Mouse (Mus musculus) MEL (cell line): Measurements from ENCODE around the gene Mcu. TPM values are rescaled to one million over a fixed set of nuclear protein-coding genes. Genes with fewer than 3 reads are reported as not detected.

Experiments used
- DNase-seq: peaks from one replicate; pipeline ENCODE4 v3.0.0; 2011; ENCODE audit warnings: low read depth, low spot score
- H3K27ac ChIP-seq: 2 replicates; pipeline ENCODE4 v1.5.1; 2012; ENCODE audit warnings: low read depth, mild to moderate bottlenecking, control low read depth, low read length, moderate library complexity; ENCODE audit not compliant: control insufficient read depth
- H3K27me3 ChIP-seq, 2 experiments: fragments of 150-350 bp in 1 of 2; sonication (generic) in 1 of 2; 2 replicates each; pipeline ENCODE4 v1.6.1; 2012; ENCODE audit warnings: low read length in 2 of 2, mild to moderate bottlenecking in 2 of 2, improper control_type of control experiment in 1 of 2, moderate library complexity in 1 of 2; ENCODE audit not compliant: insufficient read depth in 2 of 2, control insufficient read depth in 1 of 2
- H3K36me3 ChIP-seq, 2 experiments: 2 replicates each; pipeline ENCODE4 v1.6.1; 2012 to 2014; ENCODE audit warnings: low read length in 2 of 2, improper control_type of control experiment in 1 of 2, inconsistent platforms in 1 of 2, mild to moderate bottlenecking in 1 of 2; ENCODE audit not compliant: insufficient read depth in 2 of 2, control insufficient read depth in 1 of 2
- H3K4me1 ChIP-seq, 2 experiments: fragments of 150-350 bp in 1 of 2; sonication (generic) in 1 of 2; 2 replicates each; pipeline ENCODE4 v1.6.1; 2012; ENCODE audit warnings: low read length in 2 of 2, improper control_type of control experiment in 1 of 2, mild to moderate bottlenecking in 1 of 2; ENCODE audit not compliant: insufficient read depth in 2 of 2, control insufficient read depth in 1 of 2
- H3K4me3 ChIP-seq, 2 experiments: fragments of 150-350 bp in 1 of 2; sonication (generic) in 1 of 2; 2 replicates each; pipeline ENCODE4 v1.5.1; 2012; ENCODE audit warnings: low read depth in 2 of 2, low read length in 2 of 2, mild to moderate bottlenecking in 2 of 2, moderate library complexity in 2 of 2, control low read depth in 1 of 2, improper control_type of control experiment in 1 of 2; ENCODE audit not compliant: control insufficient read depth in 1 of 2, insufficient read depth in 1 of 2
- H3K79me2 ChIP-seq: 2 replicates; pipeline ENCODE4 v1.6.1; 2012; ENCODE audit warnings: mild to moderate bottlenecking, low read length, moderate library complexity; ENCODE audit not compliant: control insufficient read depth, poor library complexity, insufficient read depth
- H3K9ac ChIP-seq: 2 replicates; pipeline ENCODE4 v1.6.1; 2012; ENCODE audit warnings: low read depth, mild to moderate bottlenecking, control low read depth, low read length, moderate library complexity; ENCODE audit not compliant: control insufficient read depth, poor library complexity, severe bottlenecking
- H3K9me3 ChIP-seq: fragments of 150-350 bp; sonication (generic); replicated peaks from 2 replicates; pipeline ENCODE4 v1.6.1; 2012; ENCODE audit warnings: mild to moderate bottlenecking, low read length, improper control_type of control experiment, moderate library complexity; ENCODE audit not compliant: insufficient read depth
- BHLHE40 ChIP-seq: IDR thresholded peaks from 2 replicates; pipeline ENCODE4 v1.6.1; 2012; ENCODE audit warnings: low read depth, mild to moderate bottlenecking, inconsistent platforms, low read length, improper control_type of control experiment, borderline replicate concordance
- CHD2 ChIP-seq: IDR thresholded peaks from 2 replicates; pipeline ENCODE4 v1.6.1; 2011; ENCODE audit warnings: low read length, improper control_type of control experiment
- CTCF ChIP-seq, 3 experiments: IDR thresholded peaks in 2 of 3; conservative IDR thresholded peaks in 1 of 3; 2 replicates each; pipeline ENCODE4 v1.5.1; 2011 to 2012; ENCODE audit warnings: low read length in 3 of 3, low read depth in 2 of 3, mild to moderate bottlenecking in 2 of 3, improper control_type of control experiment in 1 of 3, inconsistent platforms in 1 of 3, mixed read lengths in 1 of 3, moderate library complexity in 1 of 3; ENCODE audit not compliant: control insufficient read depth in 1 of 3, insufficient read depth in 1 of 3, poor library complexity in 1 of 3, severe bottlenecking in 1 of 3
- GABPA ChIP-seq: IDR thresholded peaks from 2 replicates; pipeline ENCODE4 v1.6.1; 2012; ENCODE audit warnings: low read depth, mild to moderate bottlenecking, inconsistent platforms, low read length, improper control_type of control experiment, moderate library complexity
- HCFC1 ChIP-seq: IDR thresholded peaks from 2 replicates; pipeline ENCODE4 v1.6.1; 2012; ENCODE audit warnings: low read depth, mild to moderate bottlenecking, inconsistent platforms, low read length, improper control_type of control experiment, moderate library complexity
- MAFK ChIP-seq: IDR thresholded peaks from 2 replicates; pipeline ENCODE4 v1.6.1; 2011; ENCODE audit warnings: low read depth, mild to moderate bottlenecking, low read length, improper control_type of control experiment, borderline replicate concordance
- MEF2A ChIP-seq: IDR thresholded peaks from 2 replicates; pipeline ENCODE4 v1.6.1; 2014; ENCODE audit warnings: low read depth, mild to moderate bottlenecking, inconsistent platforms, low read length, improper control_type of control experiment; ENCODE audit not compliant: poor library complexity, insufficient replicate concordance, severe bottlenecking; ENCODE audit errors: extremely low read depth
- MXI1 ChIP-seq: IDR thresholded peaks from 2 replicates; pipeline ENCODE4 v1.6.1; 2011; ENCODE audit warnings: mild to moderate bottlenecking, low read depth, low read length, improper control_type of control experiment
- MYB ChIP-seq: IDR thresholded peaks from 2 replicates; pipeline ENCODE4 v1.6.1; 2011; ENCODE audit warnings: mild to moderate bottlenecking, low read depth, low read length, improper control_type of control experiment
- POLR2A ChIP-seq, 2 experiments: IDR thresholded peaks; 2 replicates each; pipeline ENCODE4 v1.6.1; 2011 to 2012; ENCODE audit warnings: low read length in 2 of 2, mild to moderate bottlenecking in 2 of 2, control low read depth in 1 of 2, improper control_type of control experiment in 1 of 2, low read depth in 1 of 2, moderate library complexity in 1 of 2; ENCODE audit not compliant: control insufficient read depth in 1 of 2, insufficient read depth in 1 of 2, poor library complexity in 1 of 2
- POLR2AphosphoS2 ChIP-seq: IDR thresholded peaks from 2 replicates; pipeline ENCODE4 v1.6.1; 2011; ENCODE audit warnings: low read length, improper control_type of control experiment
- POLR2AphosphoS5 ChIP-seq: IDR thresholded peaks from 2 replicates; pipeline ENCODE4 v1.6.1; 2012; ENCODE audit warnings: low read depth, borderline replicate concordance, mild to moderate bottlenecking, inconsistent platforms, low read length, moderate library complexity, mixed read lengths
- SIN3A ChIP-seq: IDR thresholded peaks from 2 replicates; pipeline ENCODE4 v1.6.1; 2012; ENCODE audit warnings: low read length, improper control_type of control experiment, inconsistent platforms
- TAL1 ChIP-seq: IDR thresholded peaks from 2 replicates; pipeline ENCODE4 v1.6.1; 2012; ENCODE audit warnings: mild to moderate bottlenecking, inconsistent platforms, low read length, moderate library complexity, mixed read lengths
- TBP ChIP-seq: IDR thresholded peaks from 2 replicates; pipeline ENCODE4 v1.8.0; 2011; ENCODE audit warnings: low read depth, low read length, improper control_type of control experiment
- TCF12 ChIP-seq: IDR thresholded peaks from 2 replicates; pipeline ENCODE4 v1.6.1; 2014; ENCODE audit warnings: low read depth, mild to moderate bottlenecking, inconsistent platforms, low read length, improper control_type of control experiment, moderate library complexity
- USF1 ChIP-seq: IDR thresholded peaks from 2 replicates; pipeline ENCODE4 v1.6.1; 2014; ENCODE audit warnings: low read depth, mild to moderate bottlenecking, inconsistent platforms, low read length, improper control_type of control experiment, moderate library complexity
- USF2 ChIP-seq, 2 experiments: IDR thresholded peaks; 2 replicates each; pipeline ENCODE4 v1.6.1; 2011 to 2012; ENCODE audit warnings: improper control_type of control experiment in 2 of 2, low read length in 2 of 2, borderline replicate concordance in 1 of 2, inconsistent platforms in 1 of 2, low read depth in 1 of 2, mild to moderate bottlenecking in 1 of 2; ENCODE audit not compliant: insufficient read depth in 1 of 2
- ZKSCAN1 ChIP-seq: IDR thresholded peaks from 2 replicates; pipeline ENCODE4 v1.6.1; 2012; ENCODE audit warnings: low read depth, mild to moderate bottlenecking, inconsistent platforms, low read length, improper control_type of control experiment, moderate library complexity
- ZNF384 ChIP-seq: IDR thresholded peaks from 2 replicates; pipeline ENCODE4 v1.6.1; 2012; ENCODE audit warnings: low read depth, mild to moderate bottlenecking, inconsistent platforms, low read length, improper control_type of control experiment
- polyA plus RNA-seq, 2 experiments: library from polyadenylated mRNA; stranded (reverse) in 1 of 2; unstranded in 1 of 2; fragments of >175 nt in 1 of 2; fragments of >200 nt in 1 of 2; gene quantifications; 2 replicates each; pipeline versions ENCODE4 v1.2.1 to v1.2.4; 2012; ENCODE audit warnings: low replicate concordance in 2 of 2, low read depth in 1 of 2; ENCODE audit not compliant: insufficient read length in 2 of 2, insufficient read depth in 1 of 2, missing spikeins in 1 of 2
- total RNA-seq: library from RNA; depleted of rRNA; stranded (reverse); fragments of 300-350 nt; gene quantifications from 2 replicates; pipeline ENCODE4 v1.2.3, GENCODE M21; 2012

Gene Mcu
- total and polyA plus RNA-seq, 3 experiments: 7.7 to 9.4 TPM; not detected in 1

- Histone ChIP-seq H3K79me2 (no peaks in the 10 kb centered on the region), H3K36me3 (no peaks in the 10 kb centered on the region), H3K27ac (no peak overlapping the region), H3K9ac (no peak overlapping the region), H3K9me3 (no peaks in the 10 kb centered on the region), H3K4me1 (no peaks in the 10 kb centered on the region), H3K4me3 (no peak overlapping the region), H3K27me3 (no peaks in the 10 kb centered on the region)
- no peak for DNase-seq
- TF ChIP-seq TCF12 (no peak), SIN3A (no peak), GABPA (no peak), CTCF (IDR thresholded peaks at IDR 0.05 in 2 of 3, conservative IDR thresholded peaks at IDR 0.05 in 1 of 3; ENCODE audit: control insufficient read depth in 1 of 3, insufficient read depth in 1 of 3, low read depth in 2 of 3, low read length in 3 of 3, poor library complexity in 1 of 3, severe bottlenecking in 1 of 3) (no peak), MYB (no peak), USF2 (IDR thresholded peaks at IDR 0.05; ENCODE audit: borderline replicate concordance in 1 of 2, insufficient read depth in 1 of 2, low read depth in 1 of 2, low read length in 2 of 2) (no peak), TAL1 (no peak), POLR2AphosphoS2 (no peak), ZKSCAN1 (no peak), POLR2AphosphoS5 (no peak)
- TF ChIP-seq, all 39 proteins: peak for 0
Observed at GRCm38 (mm10) chr10:59523826-59524331, 92.6 kb downstream of the Mcu start.

GRCm38 (mm10) chr10:59520701-59521100, 95.8 kb downstream of the Mcu start:
- Histone ChIP-seq H3K27ac (no peak overlapping the region), H3K79me2 (no peaks in the 10 kb centered on the region), H3K4me3 (no peak overlapping the region), H3K9ac (no peak overlapping the region), H3K4me1 (no peaks in the 10 kb centered on the region), H3K9me3 (no peaks in the 10 kb centered on the region), H3K27me3 (no peaks in the 10 kb centered on the region), H3K36me3 (no peaks in the 10 kb centered on the region)
- DNase-seq: no peak
- TF ChIP-seq ZNF384 (no peak), TBP (no peak), TAL1 (no peak), MXI1 (no peak), CHD2 (no peak), MEF2A (no peak), SIN3A (no peak), MAFK (no peak), HCFC1 (no peak), POLR2AphosphoS5 (no peak), USF1 (no peak), BHLHE40 (no peak), POLR2A (IDR thresholded peaks at IDR 0.05; ENCODE audit: control insufficient read depth in 1 of 2, insufficient read depth in 1 of 2, low read depth in 1 of 2, low read length in 2 of 2, poor library complexity in 1 of 2) (no peak), USF2 (IDR thresholded peaks at IDR 0.05; ENCODE audit: borderline replicate concordance in 1 of 2, insufficient read depth in 1 of 2, low read depth in 1 of 2, low read length in 2 of 2) (no peak)
